Mouse (Mus musculus) erythroblast, embryonic 14.5 days (primary cell): ENCODE results near the gene Rp2. TPM values are rescaled to one million over a fixed set of nuclear protein-coding genes. Genes with fewer than 3 reads are reported as not detected.

Experiments used
- H3K27me3 ChIP-seq: 2 replicates; pipeline ENCODE4 v1.6.1; 2012; ENCODE audit warnings: inconsistent platforms; ENCODE audit not compliant: control insufficient read depth
- H3K36me3 ChIP-seq: 2 replicates; pipeline ENCODE4 v1.6.1; 2012; ENCODE audit warnings: mild to moderate bottlenecking, inconsistent platforms; ENCODE audit not compliant: control insufficient read depth
- H3K4me1 ChIP-seq: 2 replicates; pipeline ENCODE4 v1.6.1; 2012; ENCODE audit warnings: inconsistent platforms; ENCODE audit not compliant: control insufficient read depth
- H3K4me3 ChIP-seq: replicated peaks from 2 replicates; pipeline ENCODE3; 2012; ENCODE audit warnings: moderate library complexity, mild to moderate bottlenecking, inconsistent platforms
- H3K9me3 ChIP-seq: 2 replicates; pipeline ENCODE4 v1.6.1; 2012; ENCODE audit warnings: low read length, inconsistent platforms, mixed read lengths; ENCODE audit not compliant: control insufficient read depth
- GATA1 ChIP-seq: IDR thresholded peaks from 2 replicates; pipeline ENCODE4 v1.6.1; 2012; ENCODE audit warnings: low read length, inconsistent platforms, mixed read lengths
- TAL1 ChIP-seq: IDR thresholded peaks from 3 replicates; pipeline ENCODE4 v1.6.1; 2012; ENCODE audit warnings: low read length, inconsistent platforms, mixed read lengths
- polyA plus RNA-seq: library from polyadenylated mRNA; stranded (reverse); fragments of >175 nt; gene quantifications from 2 replicates; pipeline ENCODE4 v1.2.3, GENCODE M21; 2012

The Rp2 gene
- polyA plus RNA-seq, 1 experiment: 0.36 TPM

DNA sequence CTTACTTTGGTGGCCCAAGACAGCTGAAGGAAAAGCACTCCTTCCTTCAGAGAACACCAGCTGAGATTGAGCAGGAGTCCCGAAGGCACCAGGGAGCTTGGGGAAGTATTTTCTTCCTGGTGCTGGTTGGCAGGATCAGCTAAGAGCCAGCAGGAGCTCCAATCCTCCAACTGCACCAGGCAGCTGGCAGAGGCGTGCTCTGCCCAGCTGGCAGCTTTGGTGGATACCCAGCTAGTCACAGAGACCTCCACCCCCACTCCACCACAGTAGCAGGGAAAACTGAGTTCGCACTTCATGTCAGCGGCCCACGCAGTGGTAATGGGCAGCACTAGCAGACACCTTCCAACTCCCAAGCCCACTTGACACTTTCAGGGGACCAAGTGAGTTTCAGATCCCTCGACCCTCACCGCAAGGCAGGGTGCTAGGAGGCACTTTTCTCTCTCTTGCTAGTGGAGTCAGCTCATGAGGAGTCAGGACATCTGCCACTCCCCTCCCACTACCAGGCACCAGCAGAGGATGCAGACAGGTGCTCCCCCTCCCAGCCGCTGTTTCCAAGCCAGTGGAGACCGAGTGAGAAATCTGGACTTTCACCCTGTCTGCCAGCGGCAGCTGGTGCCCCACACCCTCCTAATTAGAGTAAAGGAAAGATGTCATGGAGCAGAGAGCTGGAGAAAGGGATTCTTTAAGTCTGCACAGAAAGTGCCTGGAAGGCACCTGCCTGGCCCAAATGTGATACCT lies 50.8 kb downstream of the Rp2 start:
- Histone ChIP-seq H3K27me3 (no peaks in the 10 kb centered on the region), H3K36me3 (no peaks in the 10 kb centered on the region), H3K4me1 (peaks cover 18% of the 10 kb centered on the region), H3K4me3 (no peak overlapping the region), H3K9me3 (no peaks in the 10 kb centered on the region)
- TF ChIP-seq GATA1 (no peak), TAL1 (no peak)

DNA sequence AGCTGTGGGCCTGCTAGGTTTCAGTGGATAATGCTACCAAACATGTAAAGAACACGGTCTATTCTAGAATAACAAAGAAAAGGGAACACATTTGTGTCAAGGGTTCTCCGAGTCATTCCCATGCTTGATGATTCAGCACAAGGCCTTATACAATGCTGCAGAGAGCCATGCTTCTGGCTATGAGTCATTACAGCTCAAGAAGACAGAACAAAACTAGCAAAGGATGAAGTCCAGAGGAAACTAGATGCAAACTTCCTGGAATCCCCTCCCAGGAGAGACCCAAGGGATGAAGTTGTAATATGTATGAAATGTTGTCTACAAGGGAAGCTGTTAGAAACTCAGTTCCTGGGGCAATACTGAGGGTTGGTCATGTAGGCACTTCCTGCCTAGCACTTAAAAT lies 54.2 kb downstream of the Rp2 start:
- TF ChIP-seq GATA1 (no peak), TAL1 (no peak)
- Histone ChIP-seq H3K36me3 (no peaks in the 10 kb centered on the region), H3K27me3 (no peaks in the 10 kb centered on the region), H3K9me3 (no peaks in the 10 kb centered on the region), H3K4me1 (peaks cover 9% of the 10 kb centered on the region), H3K4me3 (no peak overlapping the region)

DNA sequence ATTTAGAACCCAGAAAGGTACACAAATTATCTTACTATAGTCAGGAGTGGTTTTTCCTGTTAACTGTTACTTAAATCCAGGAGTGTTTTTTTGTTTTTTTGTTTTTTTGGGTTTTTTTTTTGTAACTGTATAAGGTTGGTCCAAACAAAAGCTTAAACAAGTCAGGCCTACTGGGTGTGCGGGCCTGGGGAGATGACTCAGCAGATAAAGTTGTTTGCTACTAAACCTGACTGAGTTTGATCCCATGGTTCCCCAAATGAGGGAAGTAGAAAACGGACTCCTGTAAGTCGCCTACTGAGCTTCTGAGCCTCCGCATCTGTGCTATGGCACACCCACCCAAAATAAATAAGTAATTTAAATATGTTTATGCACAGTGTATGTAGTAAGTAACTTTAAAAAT lies 55.3 kb downstream of the Rp2 start:
- H3K9me3 ChIP-seq: no peaks in the 10 kb centered on the region
- H3K4me1 ChIP-seq: peaks cover 11% of the 10 kb centered on the region
- H3K4me3 ChIP-seq: no peak overlapping the region
- no peaks in the 10 kb centered on the region for H3K36me3 ChIP-seq
- no peaks in the 10 kb centered on the region for H3K27me3 ChIP-seq
- TF ChIP-seq TAL1 (no peak), GATA1 (no peak)

DNA sequence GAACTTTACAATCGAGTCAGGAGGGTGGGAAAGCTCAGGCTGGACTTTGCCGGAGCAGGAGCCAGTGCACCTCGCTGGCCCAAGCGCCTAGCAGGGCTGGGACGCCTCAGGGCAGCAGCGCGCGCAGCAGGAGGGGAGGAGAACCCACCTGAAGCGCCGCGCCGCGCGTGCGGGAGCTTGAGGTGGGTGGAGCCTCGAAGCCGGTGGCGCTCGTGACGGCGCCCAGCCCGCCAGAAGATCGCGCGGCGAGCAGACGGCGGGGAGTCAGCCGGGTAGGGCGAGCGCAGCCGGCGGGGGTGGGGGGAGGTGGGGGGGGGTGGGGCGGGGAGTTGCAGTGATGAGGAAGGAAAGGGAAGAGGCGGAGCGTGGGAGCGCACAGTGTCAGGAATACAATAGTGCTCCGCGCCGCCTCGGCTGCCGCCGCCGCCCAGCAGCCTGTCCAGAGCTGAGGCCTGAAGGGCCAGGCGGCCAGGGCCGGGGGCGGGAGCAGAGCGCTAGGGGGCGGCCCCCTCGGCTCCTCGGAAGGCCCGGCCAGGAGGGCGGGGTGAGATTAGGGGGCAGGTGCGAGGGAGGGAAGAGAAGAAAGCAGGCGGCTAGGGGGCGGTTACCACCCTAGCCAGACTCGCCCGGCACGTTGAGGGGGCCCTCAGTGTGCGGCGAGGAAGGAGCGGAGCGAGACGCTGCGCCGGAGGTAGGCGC lies 61.0 kb downstream of the Rp2 start, which contains the start of gene Jade3:
Jade3 (plus strand) TSS at position 549 of the 699 bp plus-strand sequence.
- Histone ChIP-seq H3K4me1 (peaks cover 11% of the 10 kb centered on the region), H3K36me3 (peaks cover 15% of the 10 kb centered on the region), H3K4me3 (peak within 1 kb of the TSS; percentile 85), H3K9me3 (peaks cover 5% of the 10 kb centered on the region), H3K27me3 (no peaks in the 10 kb centered on the region)
- TF ChIP-seq TAL1 (no peak), GATA1 (no peak)

DNA sequence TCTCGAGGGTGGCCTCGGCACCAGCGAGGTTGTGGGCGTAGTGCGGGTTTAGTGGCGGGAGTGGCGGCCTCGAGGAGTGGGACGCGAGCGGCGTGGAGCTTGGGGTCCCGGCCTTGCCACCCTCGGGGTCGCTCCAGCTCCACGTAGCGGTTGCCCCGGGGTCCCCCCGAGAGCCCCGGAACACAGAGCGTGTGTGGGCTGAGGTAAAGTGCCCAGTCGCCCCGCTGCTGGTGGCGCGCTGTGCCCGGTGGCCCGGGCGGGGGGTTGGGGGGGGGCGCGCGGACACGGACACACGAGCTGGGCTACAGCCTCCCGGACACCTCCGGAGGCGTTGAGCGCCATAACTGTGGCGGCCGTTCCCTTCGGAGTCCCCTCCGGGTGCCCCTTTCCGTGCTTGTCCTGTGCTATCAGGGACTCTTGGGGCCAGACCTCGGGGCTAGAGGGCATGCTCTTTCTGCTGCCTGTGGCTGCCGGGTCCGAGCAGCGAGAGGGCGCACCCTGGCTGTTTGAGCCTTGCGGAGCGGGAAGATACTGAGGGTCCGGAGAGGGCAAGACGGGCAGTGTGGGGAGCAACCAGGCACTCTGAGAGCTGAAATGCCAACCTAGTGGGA lies 61.7 kb downstream of the Rp2 start:
- Histone ChIP-seq H3K4me1 (peaks cover 11% of the 10 kb centered on the region), H3K4me3 (peak overlapping the region; percentile 85), H3K9me3 (peaks cover 5% of the 10 kb centered on the region), H3K27me3 (no peaks in the 10 kb centered on the region), H3K36me3 (peaks cover 17% of the 10 kb centered on the region)
- TF ChIP-seq GATA1 (no peak), TAL1 (no peak)

Other genes with a start within 250 kb of the Rp2 start
- gene Slc9a7, start 72.7 kb upstream of the Rp2 start, polyA plus RNA-seq: not detected in 2 replicates
- 0.02 and 0.04 TPM in 2 replicates for gene Jade3, start 61.2 kb downstream of the Rp2 start, polyA plus RNA-seq
- not detected in 2 replicates for gene Rgn, start 185.3 kb downstream of the Rp2 start, polyA plus RNA-seq